ENCODE assay signal across 14 mouse cellular contexts in genomic region chr14:46647319-46647974, GRCm38 (mm10).
DNase-seq lines count a peak whose midpoint lies in the region; ATAC-seq lines count a peak whose summit lies in the region.
"Had no signal": no experiment of that assay in that cellular context is flagged by ENCODE, and none has a peak within 500 bp of the region (broad histone marks: within the 10 kb centered on the region; RNA-seq: fewer than 3 reads in every experiment).

No protein-coding gene starts in this region.

- H3K27ac ChIP-seq in neural tube, embryonic 11.5 days (ENCODE audit: low read depth, low read length): no peak overlapping the region
- H3K27ac ChIP-seq in hindbrain, embryonic 14.5 days: peak overlapping the region; percentile 68
- H3K27ac ChIP-seq in neural tube, embryonic 14.5 days (ENCODE audit: low read depth, low read length): peak overlapping the region; percentile 56; the same call in 1 of the 2 replicates
- H3K27ac ChIP-seq: embryonic facial prominence, embryonic 12.5 days had no signal

- H3K4me1 ChIP-seq in neural tube, embryonic 11.5 days (ENCODE audit: control insufficient read depth, insufficient read depth, low read length): no peaks in the 10 kb centered on the region
- H3K4me1 ChIP-seq in hindbrain, embryonic 14.5 days (replicated peaks; ENCODE audit: control insufficient read depth, insufficient read depth, low read length): peaks cover 6% of the 10 kb centered on the region; the same call in 1 of the 2 replicates
- H3K4me1 ChIP-seq in neural tube, embryonic 14.5 days (ENCODE audit: control insufficient read depth, insufficient read depth, low read length): 0 out of 2 replicates have a peak, but pooled peaks cover 4% of the 10 kb centered on the region
- H3K4me1 ChIP-seq: embryonic facial prominence, embryonic 12.5 days had no signal

- peak; percentile 63; the same call in 1 of the 2 replicates for ATAC-seq in neural tube, embryonic 11.5 days (ENCODE audit: insufficient read depth, low FRiP score, low TSS enrichment)
- ATAC-seq in hindbrain, embryonic 14.5 days (ENCODE audit: low FRiP score): peak; percentile 85
- peak; percentile 86 for ATAC-seq in neural tube, embryonic 14.5 days (ENCODE audit: low read depth)

- H3K4me3 ChIP-seq in neural tube, embryonic 11.5 days (ENCODE audit: low read depth, low read length): no peak overlapping the region
- no peak overlapping the region for H3K4me3 ChIP-seq in hindbrain, embryonic 14.5 days (replicated peaks; ENCODE audit: low read length)
- no peak overlapping the region for H3K4me3 ChIP-seq in neural tube, embryonic 14.5 days (ENCODE audit: low read depth, low read length)
- H3K4me3 ChIP-seq: embryonic facial prominence, embryonic 12.5 days had no signal

- no peak overlapping the region for H3K4me2 ChIP-seq in neural tube, embryonic 11.5 days (ENCODE audit: low read depth)
- peak overlapping the region; percentile 4; the same call in 1 of the 2 replicates for H3K4me2 ChIP-seq in hindbrain, embryonic 14.5 days (replicated peaks)
- H3K4me2 ChIP-seq in neural tube, embryonic 14.5 days (ENCODE audit: low read depth, low read length): no peak overlapping the region
- H3K4me2 ChIP-seq: embryonic facial prominence, embryonic 12.5 days had no signal

- H3K9ac ChIP-seq in neural tube, embryonic 11.5 days (ENCODE audit: low read length): no peak overlapping the region
- no peak overlapping the region; the same call in 1 of the 2 replicates for H3K9ac ChIP-seq in hindbrain, embryonic 14.5 days
- H3K9ac ChIP-seq in neural tube, embryonic 14.5 days (replicated peaks; ENCODE audit: low read depth, low read length): 0 out of 2 replicates have a peak overlapping the region, but pooled peaks have one; percentile 1
- H3K9ac ChIP-seq: embryonic facial prominence, embryonic 12.5 days had no signal

- no peaks in the 10 kb centered on the region for H3K9me3 ChIP-seq in neural tube, embryonic 11.5 days (ENCODE audit: control insufficient read depth, low read length)
- H3K9me3 ChIP-seq in hindbrain, embryonic 14.5 days (ENCODE audit: control insufficient read depth, low read length): no peaks in the 10 kb centered on the region
- no peaks in the 10 kb centered on the region for H3K9me3 ChIP-seq in neural tube, embryonic 14.5 days (ENCODE audit: control insufficient read depth, low read length)
- H3K9me3 ChIP-seq: embryonic facial prominence, embryonic 12.5 days had no signal

- 54% methylated on average over 12 of the region's 12 CpGs for WGBS in neural tube, embryonic 11.5 days
- 42% methylated on average over 12 of the region's 12 CpGs for WGBS in hindbrain, embryonic 14.5 days
- 53% methylated on average over 12 of the region's 12 CpGs for WGBS in neural tube, embryonic 14.5 days

- no peaks in the 10 kb centered on the region for H3K27me3 ChIP-seq in neural tube, embryonic 11.5 days (ENCODE audit: control insufficient read depth, insufficient read depth, low read length)
- no peaks in the 10 kb centered on the region for H3K27me3 ChIP-seq in hindbrain, embryonic 14.5 days (ENCODE audit: control insufficient read depth, insufficient read depth, low read length)
- no peaks in the 10 kb centered on the region for H3K27me3 ChIP-seq in neural tube, embryonic 14.5 days (ENCODE audit: control insufficient read depth, insufficient read depth, low read length)
- H3K27me3 ChIP-seq: embryonic facial prominence, embryonic 12.5 days had no signal

- no peak for DNase-seq in neural tube, embryonic 11.5 days (ENCODE audit: low spot score)
- DNase-seq in neural tube, embryonic 10.5 days (ENCODE audit: extremely low spot score, low spot score): no peak
- peak; percentile 47 for DNase-seq in hindbrain, embryonic 14.5 days (ENCODE audit: low spot score)
- DNase-seq in layer of hippocampus, adult 9-11 months: peak; percentile 22
- no peak for DNase-seq in testis, postnatal 14 days (ENCODE audit: low spot score)
- DNase-seq in urinary bladder, adult 18-20 months (ENCODE audit: low spot score in 2 of 2): no peak
- DNase-seq: cerebellum, postnatal 14 days; heart, adult 11 months; heart, postnatal 10 days; kidney, adult 11 months; kidney, postnatal 4 days; thymus, postnatal 4 days had no signal

- H3K36me3 ChIP-seq in neural tube, embryonic 11.5 days (ENCODE audit: control insufficient read depth, insufficient read depth, low read length): no peaks in the 10 kb centered on the region
- H3K36me3 ChIP-seq in hindbrain, embryonic 14.5 days (replicated peaks; ENCODE audit: control insufficient read depth, insufficient read depth): no peaks in the 10 kb centered on the region
- H3K36me3 ChIP-seq in neural tube, embryonic 14.5 days (ENCODE audit: control insufficient read depth, insufficient read depth, low read length): no peaks in the 10 kb centered on the region
- H3K36me3 ChIP-seq: embryonic facial prominence, embryonic 12.5 days had no signal

Comparison
In these comparisons a context has a peak if more than half of its experiments do, and no peak if none do; other contexts are left out.
1. DNase-seq: peak in hindbrain, embryonic 14.5 days (single experiment) and layer of hippocampus, adult 9-11 months (single experiment); none in neural tube, embryonic 11.5 days (single experiment), neural tube, embryonic 10.5 days (single experiment), testis, postnatal 14 days (single experiment) and urinary bladder, adult 18-20 months (0 of 2).
2. Peak in every context shown above with its lines, with median percentiles within 50 percentile points of each other: ATAC-seq.